Mouse (Mus musculus) heart, embryonic 15.5 days (tissue): ENCODE data around the gene Gm42420. TPM values are rescaled to one million over a fixed set of nuclear protein-coding genes. Genes with fewer than 3 reads are reported as not detected.

Experiments used
- ATAC-seq: fragments of 200-750 bp; cut with Nextera tagmentation; replicated peaks from 2 replicates; pipeline ENCODE4 v1.8.0; 2017; ENCODE audit warnings: low read depth, moderate TSS enrichment; ENCODE audit not compliant: insufficient number of reproducible peaks, insufficient read depth, low FRiP score
- H3K27ac ChIP-seq: fragments of 300-500 bp; sonication (generic); 2 replicates; pipeline ENCODE4 v1.5.1; 2015; ENCODE audit warnings: mild to moderate bottlenecking, inconsistent platforms
- H3K27me3 ChIP-seq: fragments of 300-500 bp; sonication (generic); 2 replicates; pipeline ENCODE4 v1.6.1; 2015; ENCODE audit warnings: inconsistent platforms
- H3K36me3 ChIP-seq: fragments of 300-500 bp; sonication (generic); 2 replicates; pipeline ENCODE4 v1.6.1; 2015; ENCODE audit warnings: mild to moderate bottlenecking, inconsistent platforms
- H3K4me1 ChIP-seq: fragments of 300-500 bp; sonication (generic); replicated peaks from 2 replicates; pipeline ENCODE4 v1.6.1; 2015; ENCODE audit warnings: inconsistent platforms
- H3K4me2 ChIP-seq: fragments of 300-500 bp; sonication (generic); 2 replicates; pipeline ENCODE4 v1.6.1; 2015; ENCODE audit warnings: inconsistent platforms, mild to moderate bottlenecking, moderate library complexity
- H3K4me3 ChIP-seq: fragments of 300-500 bp; sonication (generic); 2 replicates; pipeline ENCODE4 v1.5.1; 2015; ENCODE audit warnings: mild to moderate bottlenecking, inconsistent platforms
- H3K9ac ChIP-seq: fragments of 300-500 bp; sonication (generic); 2 replicates; pipeline ENCODE4 v1.6.1; 2015; ENCODE audit warnings: mild to moderate bottlenecking, inconsistent platforms
- H3K9me3 ChIP-seq: fragments of 300-500 bp; sonication (generic); replicated peaks from 2 replicates; pipeline ENCODE4 v1.6.1; 2016; ENCODE audit warnings: inconsistent platforms
- WGBS: fragments of 180-500 bp; shearing (Covaris S2); methylation state at CpG from one replicate; pipeline ENCODE4 v1.1.7; 2015; ENCODE audit warnings: mixed read lengths; 5-methylcytosine and 5-hydroxymethylcytosine counted together
- polyA plus RNA-seq: library from polyadenylated mRNA; unstranded; fragments of >200 nt; fragmentation: Nextera tagmentation; extraction: Ambion mirVana; gene quantifications from 2 replicates; pipeline ENCODE4 v1.2.1, GENCODE M21; 2015

The Gm42420 gene
- polyA plus RNA-seq, 1 experiment from 2014 or later = not detected

GRCm38 (mm10) chr6:39574951-39575350, 10.6 kb upstream of the Gm42420 start:
- Histone ChIP-seq H3K27ac (peak overlapping the region; percentile 96), H3K4me1 (peaks cover 12% of the 10 kb centered on the region), H3K4me3 (peak overlapping the region; percentile 89), H3K4me2 (peak overlapping the region; percentile 89), H3K36me3 (peaks cover 28% of the 10 kb centered on the region), H3K9me3 (no peaks in the 10 kb centered on the region), H3K27me3 (no peaks in the 10 kb centered on the region), H3K9ac (peak overlapping the region; percentile 85; the same call in 1 of the 2 replicates)
- WGBS = 71% methylated on average over 7 of the region's 7 CpGs
- ATAC-seq = no peak

- Histone ChIP-seq H3K4me3 (no peak overlapping the region), H3K27ac (no peak overlapping the region), H3K36me3 (peaks cover 48% of the 10 kb centered on the region), H3K4me2 (no peak overlapping the region), H3K9me3 (no peaks in the 10 kb centered on the region), H3K27me3 (no peaks in the 10 kb centered on the region), H3K9ac (no peak overlapping the region), H3K4me1 (peaks cover 6% of the 10 kb centered on the region)
- ATAC-seq = no peak
- WGBS = 80% methylated on average over 7 of the region's 7 CpGs
These were observed 6.0 kb upstream of the Gm42420 start for GRCm38 (mm10) chr6:39579552-39579951.

GRCm38 (mm10) chr6:39580558-39580957, 5.0 kb upstream of the Gm42420 start:
- peaks cover 51% of the 10 kb centered on the region for H3K36me3 ChIP-seq
- no peak for ATAC-seq
- no peaks in the 10 kb centered on the region for H3K4me1 ChIP-seq
- no peak overlapping the region for H3K4me3 ChIP-seq
- H3K9ac ChIP-seq = no peak overlapping the region
- no peaks in the 10 kb centered on the region for H3K27me3 ChIP-seq
- no peak overlapping the region for H3K27ac ChIP-seq
- H3K4me2 ChIP-seq = no peak overlapping the region
- H3K9me3 ChIP-seq = no peaks in the 10 kb centered on the region
- WGBS = 66% methylated on average over 2 of the region's 2 CpGs

GRCm38 (mm10) chr6:39581087-39581784, 4.3 kb upstream of the Gm42420 start:
- no peaks in the 10 kb centered on the region for H3K27me3 ChIP-seq
- H3K4me1 ChIP-seq = no peaks in the 10 kb centered on the region
- no peak overlapping the region for H3K4me2 ChIP-seq
- no peak overlapping the region for H3K9ac ChIP-seq
- 81% methylated on average over 7 of the region's 7 CpGs for WGBS
- H3K4me3 ChIP-seq = no peak overlapping the region
- ATAC-seq = no peak
- H3K27ac ChIP-seq = no peak overlapping the region
- no peaks in the 10 kb centered on the region for H3K9me3 ChIP-seq
- H3K36me3 ChIP-seq = peaks cover 57% of the 10 kb centered on the region

- Histone ChIP-seq H3K4me3 (peak overlapping the region; percentile 85), H3K36me3 (peaks cover 18% of the 10 kb centered on the region), H3K27me3 (no peaks in the 10 kb centered on the region), H3K9me3 (no peaks in the 10 kb centered on the region), H3K27ac (no peak overlapping the region), H3K4me1 (peaks cover 15% of the 10 kb centered on the region), H3K9ac (no peak overlapping the region), H3K4me2 (peak overlapping the region; percentile 82)
- no peak for ATAC-seq
- 93% methylated on average over 4 of the region's 4 CpGs for WGBS
These were observed 5.9 kb downstream of the Gm42420 start for GRCm38 (mm10) chr6:39591481-39591880.

- Histone ChIP-seq H3K9ac (peak within 1 kb of the TSS; percentile 93), H3K4me3 (peak within 1 kb of the TSS; percentile 85), H3K27me3 (no peaks in the 10 kb centered on the region), H3K4me1 (peaks cover 15% of the 10 kb centered on the region), H3K36me3 (peaks cover 14% of the 10 kb centered on the region), H3K4me2 (peak within 1 kb of the TSS; percentile 82), H3K27ac (peak within 1 kb of the TSS; percentile 97), H3K9me3 (no peaks in the 10 kb centered on the region)
- under 1% methylated on average over 56 of the region's 56 CpGs for WGBS
- peak; percentile 99 for ATAC-seq
These were observed 7.1 kb downstream of the Gm42420 start, which contains the start of gene Ndufb2 for GRCm38 (mm10) chr6:39592401-39593214. TSS of gene Ndufb2 (plus strand) at chr6:39592574.

- H3K9ac ChIP-seq = no peak overlapping the region
These were observed 15.3 kb downstream of the Gm42420 start for GRCm38 (mm10) chr6:39600851-39601250.

GRCm38 (mm10) chr6:39601828-39602227, 16.3 kb downstream of the Gm42420 start:
- no peak overlapping the region for H3K4me3 ChIP-seq
- H3K9me3 ChIP-seq = no peaks in the 10 kb centered on the region
- peaks cover 43% of the 10 kb centered on the region for H3K36me3 ChIP-seq
- H3K4me1 ChIP-seq = peaks cover 14% of the 10 kb centered on the region
- no peak overlapping the region for H3K27ac ChIP-seq
- no peak overlapping the region for H3K4me2 ChIP-seq
- no peak overlapping the region for H3K9ac ChIP-seq
- 83% methylated on average over 3 of the region's 3 CpGs for WGBS
- ATAC-seq = no peak
- no peaks in the 10 kb centered on the region for H3K27me3 ChIP-seq

More at GRCm38 (mm10) chr6:39600851-39601250, 15.3 kb downstream of the Gm42420 start:
- no peak for ATAC-seq
- WGBS = 93% methylated on average over 3 of the region's 3 CpGs
- no peaks in the 10 kb centered on the region for H3K9me3 ChIP-seq
- H3K4me3 ChIP-seq = no peak overlapping the region
- peaks cover 44% of the 10 kb centered on the region for H3K36me3 ChIP-seq
- no peak overlapping the region for H3K27ac ChIP-seq
- peaks cover 5% of the 10 kb centered on the region; the same call in 1 of the 2 replicates for H3K4me1 ChIP-seq
- no peak overlapping the region for H3K4me2 ChIP-seq
- H3K27me3 ChIP-seq = no peaks in the 10 kb centered on the region

GRCm38 (mm10) chr6:39604565-39604964, 19.0 kb downstream of the Gm42420 start:
- Histone ChIP-seq H3K9ac (no peak overlapping the region), H3K27ac (no peak overlapping the region), H3K9me3 (no peaks in the 10 kb centered on the region), H3K4me1 (peaks cover 17% of the 10 kb centered on the region), H3K4me2 (no peak overlapping the region), H3K4me3 (no peak overlapping the region), H3K36me3 (peaks cover 22% of the 10 kb centered on the region), H3K27me3 (no peaks in the 10 kb centered on the region)
- WGBS = 75% methylated on average over 5 of the region's 5 CpGs
- ATAC-seq = no peak

- Histone ChIP-seq H3K9me3 (no peaks in the 10 kb centered on the region), H3K27me3 (no peaks in the 10 kb centered on the region), H3K4me3 (no peak overlapping the region), H3K4me2 (no peak overlapping the region), H3K36me3 (peaks cover 12% of the 10 kb centered on the region; the same call in 1 of the 2 replicates), H3K4me1 (peaks cover 17% of the 10 kb centered on the region), H3K9ac (no peak overlapping the region), H3K27ac (0 out of 2 replicates have a peak overlapping the region, but pooled peaks have one; percentile 12)
- WGBS = 34% methylated on average over 6 of the region's 6 CpGs
- ATAC-seq = no peak
These were observed 20.5 kb downstream of the Gm42420 start for GRCm38 (mm10) chr6:39606056-39606455.

GRCm38 (mm10) chr6:39606862-39607261, 21.3 kb downstream of the Gm42420 start:
- H3K36me3 ChIP-seq = peaks cover 12% of the 10 kb centered on the region; the same call in 1 of the 2 replicates
- WGBS = 48% methylated on average over 3 of the region's 3 CpGs

More at GRCm38 (mm10) chr6:39606862-39607261, 21.3 kb downstream of the Gm42420 start:
- Histone ChIP-seq H3K4me2 (no peak overlapping the region), H3K9me3 (no peaks in the 10 kb centered on the region), H3K9ac (no peak overlapping the region), H3K4me1 (peaks cover 17% of the 10 kb centered on the region), H3K27me3 (no peaks in the 10 kb centered on the region), H3K27ac (no peak overlapping the region), H3K4me3 (no peak overlapping the region)
- ATAC-seq = no peak
